Mouse (Mus musculus) lung, postnatal 0 days (tissue): ENCODE results near the gene Abcc4. TPM values are rescaled to one million over a fixed set of nuclear protein-coding genes. Genes with fewer than 3 reads are reported as not detected.

ENCODE experiments used
- ATAC-seq: fragments of 200-750 bp; cut with Nextera tagmentation; 2 replicates; pipeline ENCODE4 v1.8.0; 2017; ENCODE audit warnings: moderate library complexity
- DNase-seq: peaks from one replicate; pipeline ENCODE4 v3.0.0-alpha.2; 2016; ENCODE audit warnings: low spot score
- H3K27ac ChIP-seq: fragments of 300-500 bp; sonication (generic); 2 replicates; pipeline ENCODE4 v1.5.1; 2014; ENCODE audit warnings: antibody characterized with exemption, mild to moderate bottlenecking, low read length, mixed read lengths
- H3K27me3 ChIP-seq: fragments of 300-500 bp; sonication (generic); replicated peaks from 2 replicates; pipeline ENCODE4 v1.6.1; 2014; ENCODE audit warnings: low read length, mixed read lengths; ENCODE audit not compliant: insufficient read depth
- H3K36me3 ChIP-seq: fragments of 300-500 bp; sonication (generic); 2 replicates; pipeline ENCODE4 v1.6.1; 2014; ENCODE audit warnings: low read length, mixed read lengths; ENCODE audit not compliant: insufficient read depth
- H3K4me1 ChIP-seq: fragments of 300-500 bp; sonication (generic); 2 replicates; pipeline ENCODE4 v1.6.1; 2014; ENCODE audit warnings: antibody characterized with exemption, low read depth, low read length, mixed read lengths; ENCODE audit not compliant: insufficient read depth
- H3K4me2 ChIP-seq: fragments of 300-500 bp; sonication (generic); replicated peaks from 2 replicates; pipeline ENCODE4 v1.6.1; 2014; ENCODE audit warnings: low read depth, mild to moderate bottlenecking, low read length, moderate library complexity, mixed read lengths
- H3K4me3 ChIP-seq: fragments of 300-500 bp; sonication (generic); 2 replicates; pipeline ENCODE4 v1.5.1; 2014; ENCODE audit warnings: low read depth, low read length
- H3K9ac ChIP-seq: fragments of 300-500 bp; sonication (generic); replicated peaks from 2 replicates; pipeline ENCODE4 v1.6.1; 2014; ENCODE audit warnings: low read depth, mild to moderate bottlenecking
- H3K9me3 ChIP-seq: fragments of 300-500 bp; sonication (generic); 2 replicates; pipeline ENCODE4 v1.6.1; 2016; ENCODE audit warnings: low read length, mixed read lengths
- CTCF ChIP-seq: IDR thresholded peaks from 2 replicates; pipeline ENCODE4 v1.5.1; 2016; ENCODE audit warnings: antibody characterized with exemption, mild to moderate bottlenecking
- EP300 ChIP-seq: IDR thresholded peaks from 2 replicates; pipeline ENCODE4 v1.6.1; 2016; ENCODE audit warnings: antibody characterized with exemption, mild to moderate bottlenecking, control low read depth
- WGBS: fragments of 180-500 bp; shearing (Covaris S2); extraction: QIAGEN DNeasy Blood & Tissue Kit; methylation state at CpG from one replicate; pipeline ENCODE4 v1.1.7; 2014; 5-methylcytosine and 5-hydroxymethylcytosine counted together
- polyA plus RNA-seq: library from polyadenylated mRNA; unstranded; fragments of >200 nt; fragmentation: Nextera tagmentation; extraction: Ambion mirVana; gene quantifications from 2 replicates; pipeline ENCODE4 v1.2.1, GENCODE M21; 2015

Gene Abcc4
- polyA plus RNA-seq, 1 experiment from 2014 or later: 1.0 TPM

DNA sequence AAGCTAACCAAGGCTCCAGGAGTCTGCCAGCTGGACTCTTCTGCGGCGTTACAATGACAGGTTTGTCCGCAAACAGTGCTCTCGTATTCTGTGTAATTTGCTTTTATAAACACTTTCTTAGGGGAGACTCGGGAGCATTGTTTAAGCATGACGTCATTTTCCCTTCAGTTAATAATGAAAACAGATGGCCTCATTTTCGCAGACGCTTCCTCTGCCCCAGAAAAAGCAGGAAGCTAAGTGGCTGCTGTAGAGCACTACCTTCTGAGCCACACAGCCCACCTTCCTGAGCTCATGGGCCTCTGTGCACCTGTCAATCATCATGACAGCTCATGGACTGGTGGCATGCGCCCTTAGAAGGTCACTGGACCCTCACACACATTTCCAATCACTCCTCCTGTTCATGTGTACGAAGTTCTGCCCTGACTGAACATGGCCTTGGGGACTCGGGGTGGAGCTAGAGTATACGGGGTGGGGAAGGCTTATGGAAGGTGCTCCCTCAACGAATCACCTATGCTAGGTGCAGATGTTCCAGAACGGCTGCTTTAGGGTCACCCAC is 199.3 kb downstream of the Abcc4 start:
- ATAC-seq: peak; percentile 74
- H3K36me3 ChIP-seq: no peaks in the 10 kb centered on the region
- no peaks in the 10 kb centered on the region for H3K27me3 ChIP-seq
- no peak overlapping the region for H3K27ac ChIP-seq
- 23% methylated on average over 14 of the region's 14 CpGs for WGBS
- TF ChIP-seq CTCF (no peak), EP300 (peak; percentile 37; the same call in 1 of the 2 replicates)
- H3K4me2 ChIP-seq: peak overlapping the region; percentile 6; the same call in 1 of the 2 replicates
- H3K4me1 ChIP-seq: peaks cover 4% of the 10 kb centered on the region; the same call in 1 of the 2 replicates
- no peak overlapping the region for H3K9ac ChIP-seq
- no peak overlapping the region for H3K4me3 ChIP-seq
- peak; percentile 84 for DNase-seq
- no peaks in the 10 kb centered on the region for H3K9me3 ChIP-seq

DNA sequence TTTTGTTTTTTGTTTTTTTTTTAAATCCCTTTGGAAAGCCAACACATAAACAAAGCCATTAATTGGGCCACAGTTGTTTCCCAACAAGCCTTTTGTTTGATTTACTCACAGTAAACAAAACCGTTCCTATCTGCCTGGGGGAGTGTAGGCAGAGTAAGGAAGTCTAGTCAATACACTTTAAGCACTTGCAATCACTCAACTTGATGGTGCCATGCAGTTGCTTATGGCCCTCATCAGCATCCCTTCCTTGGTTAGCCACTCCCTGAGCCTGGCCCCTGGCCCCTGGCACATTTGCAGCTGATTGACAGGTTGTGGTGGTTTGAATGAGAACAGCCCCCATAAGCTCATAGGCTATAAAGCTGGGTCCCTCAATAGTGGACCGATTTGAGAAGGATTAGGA is 209.3 kb downstream of the Abcc4 start:
- no peak overlapping the region for H3K4me3 ChIP-seq
- no peak for TF ChIP-seq CTCF
- TF ChIP-seq EP300: no peak
- no peaks in the 10 kb centered on the region for H3K4me1 ChIP-seq
- H3K4me2 ChIP-seq: no peak overlapping the region
- no peak overlapping the region for H3K9ac ChIP-seq
- no peaks in the 10 kb centered on the region for H3K9me3 ChIP-seq
- no peaks in the 10 kb centered on the region for H3K27me3 ChIP-seq
- DNase-seq (no peak), ATAC-seq (no peak)
- no peaks in the 10 kb centered on the region for H3K36me3 ChIP-seq
- 57% methylated on average over 2 of the region's 2 CpGs for WGBS
- no peak overlapping the region for H3K27ac ChIP-seq

DNA sequence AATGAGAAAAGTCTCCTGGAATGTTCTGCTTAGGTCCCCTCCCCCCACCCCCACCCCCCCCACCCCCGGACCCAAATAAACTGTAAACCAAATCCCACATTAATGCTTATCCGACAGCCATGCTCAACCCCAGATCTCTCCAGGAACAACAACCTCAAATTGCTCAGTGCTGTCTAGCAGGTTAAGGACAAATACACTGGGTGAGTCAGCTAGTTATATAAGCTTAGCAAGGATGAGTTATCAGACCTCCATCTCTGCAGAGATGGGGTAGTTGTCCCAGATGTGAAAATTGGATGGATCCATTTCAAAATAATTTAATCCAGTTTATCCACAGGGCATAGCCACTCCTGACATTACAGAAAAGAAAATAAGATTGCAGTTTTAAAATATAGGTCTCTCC is 210.6 kb downstream of the Abcc4 start:
- no peaks in the 10 kb centered on the region for H3K9me3 ChIP-seq
- WGBS: 77% methylated on average over 2 of the region's 2 CpGs
- ATAC-seq (no peak), DNase-seq (no peak)
- H3K9ac ChIP-seq: no peak overlapping the region
- H3K4me2 ChIP-seq: no peak overlapping the region
- no peaks in the 10 kb centered on the region for H3K4me1 ChIP-seq
- no peak overlapping the region for H3K4me3 ChIP-seq
- no peaks in the 10 kb centered on the region for H3K36me3 ChIP-seq
- H3K27me3 ChIP-seq: no peaks in the 10 kb centered on the region
- no peak overlapping the region for H3K27ac ChIP-seq
- TF ChIP-seq EP300 (no peak), CTCF (no peak)

DNA sequence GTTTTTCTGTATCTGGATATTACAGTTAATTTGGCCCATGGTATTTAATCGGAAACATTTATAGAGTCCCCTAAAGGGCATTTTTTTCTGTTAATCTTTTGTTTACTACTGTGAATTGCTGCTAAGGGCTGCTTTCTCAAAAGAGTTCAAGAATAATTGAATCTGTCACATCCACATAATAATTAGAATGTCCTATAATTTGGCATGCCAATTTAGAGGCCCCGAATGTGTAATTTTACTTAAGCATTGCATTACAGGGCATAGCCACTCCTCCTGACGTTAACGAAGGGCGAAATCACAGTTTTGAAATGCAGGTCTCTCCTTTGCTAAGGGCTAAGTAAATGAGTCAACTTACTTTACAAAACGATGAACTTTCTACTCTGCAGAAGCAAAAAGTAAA is 214.3 kb downstream of the Abcc4 start:
- H3K9me3 ChIP-seq: no peaks in the 10 kb centered on the region
- no peaks in the 10 kb centered on the region for H3K27me3 ChIP-seq
- DNase-seq (no peak), ATAC-seq (no peak)
- H3K27ac ChIP-seq: no peak overlapping the region
- no peak overlapping the region for H3K4me2 ChIP-seq
- no peak for TF ChIP-seq CTCF
- TF ChIP-seq EP300: no peak
- no peak overlapping the region for H3K9ac ChIP-seq
- H3K4me3 ChIP-seq: no peak overlapping the region
- no peaks in the 10 kb centered on the region for H3K36me3 ChIP-seq
- H3K4me1 ChIP-seq: no peaks in the 10 kb centered on the region
- WGBS: 81% methylated on average over 6 of the region's 6 CpGs

DNA sequence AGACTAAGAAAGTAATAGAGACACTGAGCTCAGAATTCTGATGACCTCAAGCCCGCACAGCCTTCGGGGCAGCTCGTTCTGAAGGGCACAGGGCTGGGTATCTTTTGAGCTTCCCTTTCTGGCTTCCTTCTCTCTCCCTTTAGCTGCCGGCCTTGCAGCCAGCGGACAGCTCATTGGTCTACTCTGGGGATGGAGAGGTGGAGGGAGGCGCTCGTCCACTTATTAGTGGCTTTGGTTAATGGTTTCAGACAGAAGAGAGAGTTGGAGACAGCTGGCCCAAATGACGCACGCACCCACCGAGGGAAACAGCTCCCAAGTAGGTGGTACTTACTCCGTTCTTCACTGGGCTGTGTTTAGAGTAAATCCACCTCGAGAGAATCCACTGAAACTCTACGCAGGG is 214.7 kb downstream of the Abcc4 start:
- TF ChIP-seq EP300: no peak
- TF ChIP-seq CTCF: no peak
- no peak for ATAC-seq
- H3K36me3 ChIP-seq: no peaks in the 10 kb centered on the region
- H3K27me3 ChIP-seq: no peaks in the 10 kb centered on the region
- no peak overlapping the region for H3K9ac ChIP-seq
- no peaks in the 10 kb centered on the region for H3K9me3 ChIP-seq
- no peak overlapping the region for H3K4me2 ChIP-seq
- no peak overlapping the region for H3K4me3 ChIP-seq
- H3K27ac ChIP-seq: no peak overlapping the region
- no peak for DNase-seq
- H3K4me1 ChIP-seq: no peaks in the 10 kb centered on the region
- 43% methylated on average over 13 of the region's 13 CpGs for WGBS

DNA sequence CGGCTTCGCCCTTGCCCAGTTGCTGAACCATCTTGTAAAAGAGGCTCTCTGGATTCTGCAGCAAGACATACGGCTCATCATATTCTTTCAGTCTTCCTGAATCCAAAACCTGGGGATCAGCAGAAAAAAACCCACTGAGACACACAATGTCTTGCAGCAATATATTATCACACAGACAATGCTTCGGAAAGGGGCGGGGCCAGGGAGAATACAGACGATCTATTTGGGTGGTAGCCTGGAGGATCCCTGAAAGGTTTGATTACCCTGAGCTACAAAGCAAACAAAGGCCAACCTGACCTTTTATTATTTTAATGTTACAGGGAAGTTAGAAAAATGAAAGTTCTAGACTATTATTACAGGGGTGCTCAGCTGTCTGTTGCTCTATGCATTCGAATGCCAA is 215.5 kb downstream of the Abcc4 start:
- ATAC-seq: no peak
- Histone ChIP-seq H3K27me3 (no peaks in the 10 kb centered on the region), H3K4me1 (no peaks in the 10 kb centered on the region), H3K9me3 (no peaks in the 10 kb centered on the region), H3K9ac (no peak overlapping the region), H3K36me3 (no peaks in the 10 kb centered on the region), H3K4me3 (no peak overlapping the region), H3K27ac (no peak overlapping the region), H3K4me2 (no peak overlapping the region)
- 81% methylated on average over 7 of the region's 7 CpGs for WGBS
- DNase-seq: no peak
- TF ChIP-seq CTCF (no peak), EP300 (no peak)

DNA sequence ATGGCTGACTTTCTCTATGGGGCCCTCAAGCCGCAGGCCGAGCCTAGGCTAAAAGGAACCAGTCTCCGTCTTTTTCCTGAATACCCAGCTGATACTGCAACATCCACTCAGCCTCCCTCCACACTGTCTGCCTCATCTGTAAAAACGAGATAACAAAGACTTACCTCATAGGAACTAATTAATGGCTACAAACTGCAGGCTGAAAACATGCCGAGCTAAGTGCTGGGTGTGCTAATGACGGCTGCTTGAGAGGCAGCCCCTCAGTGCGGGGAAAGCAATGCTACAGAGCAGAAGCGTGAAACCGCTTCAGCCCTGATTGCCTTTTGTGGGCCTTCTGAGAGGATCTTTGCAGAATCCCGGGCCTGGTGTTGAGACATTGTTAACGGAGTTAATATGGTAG is 219.7 kb downstream of the Abcc4 start:
- ATAC-seq: no peak
- no peak overlapping the region for H3K4me3 ChIP-seq
- no peaks in the 10 kb centered on the region for H3K36me3 ChIP-seq
- H3K27me3 ChIP-seq: no peaks in the 10 kb centered on the region
- 90% methylated on average over 11 of the region's 11 CpGs for whole genome bisulfite sequencing
- no peak overlapping the region for H3K9ac ChIP-seq
- DNase-seq: no peak
- no peak for TF ChIP-seq CTCF
- TF ChIP-seq EP300: no peak
- no peak overlapping the region for H3K27ac ChIP-seq
- no peaks in the 10 kb centered on the region for H3K9me3 ChIP-seq
- no peaks in the 10 kb centered on the region for H3K4me1 ChIP-seq
- no peak overlapping the region for H3K4me2 ChIP-seq
